Mouse (Mus musculus) adrenal gland, adult (tissue): ENCODE data around the gene Grap2.

Experiments
- DNase-seq, 2 experiments: peaks; one replicate each; pipeline ENCODE4 v3.0.0; 2022 to 2023; ENCODE audit warnings: low spot score in 1 of 2; ENCODE audit not compliant: inconsistent age in 2 of 2

Gene Grap2

DNA sequence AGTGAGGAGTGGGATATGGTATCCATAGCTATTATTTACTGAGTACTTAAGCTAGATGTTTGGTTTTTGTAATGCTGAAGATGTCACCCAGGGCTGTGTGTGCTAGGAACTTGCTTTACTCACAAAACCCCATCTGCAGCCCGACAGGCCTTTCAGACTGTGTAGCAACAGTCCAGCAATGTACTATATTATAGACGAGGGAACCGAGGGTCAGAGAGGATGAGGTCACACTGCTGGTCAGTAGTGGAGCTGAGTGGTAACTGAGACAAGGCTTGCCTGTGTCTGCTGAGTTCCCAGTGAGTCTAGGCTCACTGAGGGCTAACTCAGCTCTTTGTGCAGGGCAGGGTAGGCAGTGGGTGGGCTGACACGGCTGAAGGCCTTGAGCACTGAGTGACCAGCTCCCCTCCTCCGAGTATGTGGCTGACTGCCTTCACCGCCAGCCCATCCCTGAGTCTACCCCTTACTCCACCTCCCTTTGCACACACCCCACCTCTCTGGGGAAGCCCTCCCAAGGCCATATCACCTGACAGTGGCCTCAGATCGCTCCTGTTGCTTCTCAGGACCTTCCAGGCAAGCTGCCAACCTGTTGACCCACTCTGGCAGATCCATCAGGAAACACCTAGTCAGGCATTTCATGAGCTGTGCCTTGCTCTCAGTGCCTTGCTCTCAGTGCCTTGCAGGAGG is 108.1 kb downstream of the Grap2 start:
- no peak for DNase-seq

DNA sequence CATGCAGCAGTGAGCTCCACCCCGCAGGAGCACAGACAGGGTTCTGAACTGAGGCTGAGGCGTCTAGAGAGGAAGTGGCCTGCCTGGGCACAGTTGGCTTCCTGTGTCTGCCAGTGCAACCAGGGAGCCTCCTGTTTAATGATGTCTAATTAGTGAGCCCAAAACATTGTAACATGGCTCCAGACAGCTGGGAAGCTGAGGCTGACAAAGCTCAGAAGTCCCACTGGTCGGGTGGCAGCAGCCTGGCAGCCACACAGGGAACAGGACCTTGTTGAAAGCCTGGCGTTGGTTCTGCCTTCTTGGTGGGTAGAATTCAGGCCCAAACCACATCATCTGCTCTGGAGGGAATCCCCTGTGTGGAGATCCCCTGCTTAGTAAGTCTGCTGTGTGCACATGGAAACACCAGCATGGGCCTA is 109.1 kb downstream of the Grap2 start:
- no peak for DNase-seq

DNA sequence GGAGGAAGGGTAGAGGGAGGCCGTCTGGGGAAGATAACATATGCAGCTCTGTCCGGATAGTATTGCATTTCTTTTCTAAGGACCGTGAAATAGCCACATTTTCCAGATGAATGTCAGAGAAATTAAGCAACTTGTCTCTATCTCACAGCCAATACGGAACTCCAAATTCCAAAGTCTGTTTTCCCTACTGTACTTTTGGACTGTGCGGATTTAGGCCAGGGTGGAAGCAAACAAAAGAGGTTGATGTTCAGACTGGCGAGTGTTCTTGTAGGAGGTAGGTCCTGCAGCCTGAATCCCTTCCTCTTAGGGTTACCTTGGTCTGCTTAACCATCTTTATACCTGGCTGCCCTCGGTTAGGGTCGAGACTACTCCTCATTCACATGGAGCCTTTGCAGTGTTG is 109.9 kb downstream of the Grap2 start:
- no peak for DNase-seq

DNA sequence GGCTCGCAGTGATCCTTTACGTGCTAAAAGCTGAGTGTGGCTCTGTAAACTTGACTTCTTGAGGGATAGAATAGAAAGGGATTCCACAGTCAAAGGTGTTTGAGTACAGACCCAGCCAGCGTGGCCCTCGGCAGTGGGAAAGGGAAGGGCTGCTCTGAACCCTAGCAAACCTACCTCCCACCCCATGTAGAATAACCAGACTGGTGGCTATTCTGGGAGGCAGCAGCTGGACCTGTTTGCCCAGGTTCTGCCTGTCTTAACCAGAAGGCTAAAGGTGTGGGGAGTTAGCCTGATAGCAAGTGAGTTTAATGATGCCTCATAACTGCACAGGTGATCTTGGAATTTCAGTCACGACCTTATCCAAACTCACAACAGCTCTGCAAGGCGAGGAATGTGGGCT is 110.8 kb downstream of the Grap2 start:
- no peak for DNase-seq

DNA sequence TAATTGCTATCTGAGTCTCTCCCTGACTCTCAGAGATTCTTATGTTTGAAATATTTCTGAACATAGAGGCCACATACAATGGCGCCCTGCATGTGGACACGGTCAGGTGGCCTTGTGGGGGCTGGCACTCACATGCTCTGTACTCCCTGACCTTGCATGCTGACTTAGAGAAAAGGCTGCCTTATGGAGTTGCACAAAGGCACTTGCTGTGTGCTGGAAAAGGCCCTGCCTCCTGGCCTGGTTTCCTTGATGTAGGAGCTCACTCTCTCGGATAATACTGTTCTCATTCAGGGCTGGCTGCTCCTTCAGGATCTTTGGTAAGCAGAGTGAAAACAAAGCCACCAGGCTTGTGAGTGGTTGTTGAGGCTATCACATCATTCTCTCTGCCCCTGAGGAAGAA is 111.6 kb downstream of the Grap2 start:
- no peak for DNase-seq

DNA sequence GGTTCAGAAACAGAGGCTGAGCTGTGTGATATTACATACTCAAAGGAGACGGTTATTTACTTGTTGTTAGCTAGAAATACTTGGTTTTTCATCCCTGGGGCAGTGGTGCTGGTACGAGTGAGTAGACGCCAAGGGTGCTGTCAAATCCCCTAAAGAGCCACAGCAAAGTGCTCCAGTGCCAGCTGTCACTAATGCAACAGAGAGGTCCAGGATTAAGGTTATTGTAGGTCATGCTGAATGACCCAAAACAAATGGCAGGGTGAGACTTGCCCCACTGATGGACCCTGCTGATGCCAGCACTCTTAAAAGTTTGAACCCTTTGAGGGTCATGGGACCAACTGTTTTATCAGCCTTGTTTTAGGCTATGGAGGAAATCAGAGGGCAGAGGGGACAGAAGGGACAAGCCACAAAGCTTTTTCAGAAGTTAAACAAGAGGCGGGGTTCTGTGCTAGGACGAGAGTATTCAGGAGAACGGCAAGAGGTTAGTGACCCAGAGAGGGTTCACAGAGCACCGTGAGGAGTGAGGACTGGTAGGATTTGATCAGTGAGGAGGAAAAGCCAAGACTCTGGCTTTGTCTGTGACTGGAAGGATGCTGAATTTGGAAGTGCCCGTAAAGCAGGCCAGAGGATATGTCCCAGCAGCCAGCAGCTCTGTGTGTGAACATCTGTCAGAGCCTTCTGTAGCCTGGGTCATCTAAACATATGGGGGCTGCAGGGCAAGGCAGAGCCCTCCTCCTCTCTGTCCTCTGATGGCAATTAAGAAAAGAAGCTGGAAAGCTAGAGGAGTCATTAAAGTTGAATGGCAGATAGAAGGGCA is 112.6 kb downstream of the Grap2 start:
- DNase-seq = no peak

DNA sequence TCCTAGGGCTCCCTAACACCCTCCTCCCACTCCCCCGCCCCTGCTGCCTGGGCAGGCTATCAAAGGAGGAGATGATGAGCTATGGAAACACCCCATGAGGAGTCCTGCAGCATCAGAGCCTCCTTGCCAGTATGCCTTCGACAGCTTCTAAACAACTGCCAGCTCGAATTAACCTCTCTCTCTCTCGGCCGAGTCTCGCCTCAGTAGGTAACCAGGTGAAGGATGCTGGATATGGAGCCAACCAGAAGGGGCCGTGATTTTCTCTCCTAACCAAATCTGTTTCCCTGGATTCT is 113.2 kb downstream of the Grap2 start:
- DNase-seq = no peak

DNA sequence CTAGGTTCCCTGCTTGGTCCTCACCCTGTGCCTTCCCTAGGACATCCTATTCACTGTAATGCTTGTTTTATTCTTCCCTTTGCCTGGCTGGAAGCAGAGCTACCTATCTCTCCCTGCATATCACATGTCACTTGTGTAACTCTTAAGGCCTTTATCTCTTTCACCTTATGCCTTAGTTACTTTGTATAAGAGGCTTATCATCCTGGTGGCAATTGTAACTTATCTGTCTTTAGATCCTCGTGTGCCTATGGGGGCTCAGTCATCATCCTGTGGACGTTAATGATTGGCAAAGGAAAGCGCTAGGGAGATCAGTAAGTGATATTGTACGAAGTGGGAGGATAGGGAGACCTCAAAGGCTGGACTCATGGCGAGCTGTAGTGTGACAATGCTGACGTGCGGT is 116.1 kb downstream of the Grap2 start:
- DNase-seq = no peak

DNA sequence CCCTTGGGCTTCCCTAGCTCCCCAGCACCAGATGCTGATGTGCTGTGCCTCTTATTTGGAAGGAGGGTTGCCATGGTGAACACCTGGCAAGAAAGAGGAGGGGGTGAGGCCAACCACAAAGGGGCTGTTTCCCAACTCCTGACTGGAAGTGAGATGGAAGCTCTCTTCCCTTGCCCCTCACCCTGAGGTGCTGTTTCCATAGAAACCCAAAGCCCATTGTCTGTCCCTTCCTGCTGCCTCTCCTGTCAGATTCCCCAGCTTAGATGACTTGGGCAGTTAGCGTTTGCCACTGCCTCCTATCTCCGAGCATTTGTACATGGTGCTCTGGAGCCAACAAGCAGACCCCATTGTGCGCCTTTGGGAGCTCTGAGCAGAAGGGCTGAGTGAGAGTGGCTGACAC is 121.1 kb downstream of the Grap2 start:
- DNase-seq = no peak

DNA sequence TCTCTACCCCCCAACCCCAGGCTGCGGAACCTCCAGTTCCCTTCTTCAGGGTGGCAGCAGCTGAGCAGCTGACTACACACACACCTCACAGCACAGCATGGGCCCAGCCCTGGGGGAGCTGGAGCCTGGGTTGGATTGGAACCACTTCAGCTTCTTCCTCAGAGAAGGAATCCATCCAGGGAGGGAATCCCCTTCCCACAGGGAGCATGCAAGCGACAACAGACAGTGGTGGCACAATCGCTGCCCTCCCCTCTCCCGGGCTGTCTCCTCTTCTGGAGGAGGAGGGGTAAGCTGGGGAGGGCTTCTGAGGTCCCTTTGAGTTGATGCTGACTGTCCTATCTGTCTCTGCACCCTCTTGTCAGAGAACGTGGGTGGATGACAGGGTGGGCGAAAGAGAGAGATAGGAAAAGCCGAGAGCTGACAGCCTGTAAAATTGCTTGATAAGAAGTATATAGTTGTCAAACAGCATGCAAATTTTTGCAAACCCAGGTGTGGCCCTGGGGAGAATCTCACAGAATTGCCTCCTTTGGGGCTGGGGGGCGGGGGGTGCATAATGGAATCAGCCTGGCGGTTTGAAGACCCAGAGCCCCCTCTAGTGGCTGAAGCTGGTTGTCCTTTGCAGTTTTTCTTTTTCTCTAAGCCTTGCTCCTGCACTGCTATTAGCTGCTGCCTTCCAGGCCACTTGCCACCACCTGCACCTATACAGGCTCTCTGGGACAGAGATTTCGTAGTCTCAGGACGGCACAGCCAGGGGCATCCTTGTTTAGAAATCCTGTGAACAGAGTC is 121.9 kb downstream of the Grap2 start:
- peak; percentile 50 to 82 for DNase-seq

DNA sequence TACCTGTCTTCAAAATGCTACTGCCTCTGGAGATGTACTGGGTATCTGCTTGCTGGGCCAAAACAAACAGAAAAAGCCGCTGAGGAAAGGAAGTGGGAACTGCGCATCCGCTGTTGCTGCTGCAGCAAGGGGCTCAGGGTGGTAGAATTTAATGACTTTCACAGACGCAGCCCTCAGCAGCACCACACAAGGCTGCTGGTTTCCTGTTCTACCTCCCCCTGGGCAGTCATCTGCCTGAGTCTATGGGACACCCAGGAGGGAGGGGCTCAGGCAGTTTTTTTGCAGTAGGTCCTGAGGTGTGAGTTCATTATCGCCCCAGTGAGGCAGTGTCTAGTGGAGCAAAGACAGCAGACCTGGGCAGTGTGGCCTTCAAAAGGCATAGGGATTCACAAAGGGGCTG is 125.2 kb downstream of the Grap2 start:
- no peak for DNase-seq

DNA sequence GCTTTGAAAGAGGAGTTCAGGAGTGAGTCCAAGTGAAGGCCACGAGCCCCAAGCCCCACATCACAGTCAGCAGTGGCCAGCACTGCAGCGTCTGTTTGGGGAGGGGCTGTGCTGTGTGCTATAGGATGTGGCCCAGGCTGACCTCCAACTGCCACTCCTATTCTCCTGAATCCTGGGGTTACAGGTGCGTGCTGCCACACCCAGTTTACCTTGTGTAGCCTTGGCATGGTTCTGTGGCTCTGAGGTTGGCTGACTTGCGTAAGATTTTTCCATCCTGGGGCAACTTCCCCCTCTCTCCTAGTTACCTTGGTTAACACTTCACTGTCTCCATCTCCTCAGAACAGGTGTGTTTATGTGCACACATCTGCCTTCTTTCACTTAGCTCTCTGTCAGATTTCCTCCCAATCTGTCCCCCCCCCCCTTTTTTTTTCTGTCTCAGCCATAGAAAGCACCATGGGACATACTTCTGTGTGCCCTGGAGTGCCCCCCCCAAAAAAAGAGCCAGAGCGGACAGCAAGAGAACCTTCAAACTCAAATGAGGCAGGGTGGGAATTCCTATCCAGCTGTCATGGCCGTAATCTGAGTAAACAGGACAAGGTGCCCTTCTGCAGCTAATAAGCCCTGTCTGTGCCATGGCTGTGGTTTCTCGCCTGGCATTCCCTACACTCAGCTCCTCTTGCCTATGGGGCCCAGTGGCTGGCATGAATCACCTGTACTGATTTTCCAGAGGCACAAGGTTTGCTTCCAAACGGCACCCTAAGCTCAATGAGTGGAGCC is 129.3 kb downstream of the Grap2 start:
- DNase-seq = no peak
